Mouse (Mus musculus) myocyte (in vitro differentiated cells): ENCODE results near the gene Thsd7a. TPM values are rescaled to one million over a fixed set of nuclear protein-coding genes. Genes with fewer than 3 reads are reported as not detected.

Source experiments
- H3K27me3 ChIP-seq: one replicate; pipeline ENCODE4 v1.6.1; 2011; ENCODE audit not compliant: control insufficient read depth, insufficient read depth, insufficient read length
- H3K36me3 ChIP-seq: one replicate; pipeline ENCODE4 v1.6.1; 2011; ENCODE audit not compliant: control insufficient read depth, insufficient read depth
- H3K4me2 ChIP-seq: one replicate; pipeline ENCODE4 v1.6.1; 2011; ENCODE audit warnings: low read depth, control low read depth
- H3K4me3 ChIP-seq: one replicate; pipeline ENCODE4 v1.5.1; 2011; ENCODE audit warnings: mild to moderate bottlenecking, control low read depth, moderate library complexity
- H3K79me2 ChIP-seq: one replicate; pipeline ENCODE4 v1.6.1; 2011; ENCODE audit not compliant: control insufficient read depth, insufficient read depth
- H3ac ChIP-seq: one replicate; pipeline ENCODE4 v1.6.1; 2011; ENCODE audit not compliant: control insufficient read depth, insufficient read length
- CEBPB ChIP-seq: IDR thresholded peaks from 2 replicates; pipeline ENCODE4 v1.6.1; 2011; ENCODE audit warnings: mild to moderate bottlenecking, moderate library complexity; ENCODE audit not compliant: poor library complexity, insufficient read depth, severe bottlenecking
- E2F4 ChIP-seq: IDR thresholded peaks from one replicate; pipeline ENCODE4 v1.6.1; 2011; ENCODE audit warnings: mild to moderate bottlenecking, control low read depth, moderate library complexity; ENCODE audit not compliant: insufficient read depth
- MAX ChIP-seq: IDR thresholded peaks from one replicate; pipeline ENCODE4 v1.6.1; 2011; ENCODE audit warnings: low read depth, mild to moderate bottlenecking, control low read depth
- MYOD1 ChIP-seq, 3 experiments: IDR thresholded peaks; one replicate each; pipeline ENCODE4 v1.6.1; 2011; ENCODE audit warnings: control low read depth in 2 of 3, low read depth in 2 of 3, mild to moderate bottlenecking in 2 of 3, moderate library complexity in 1 of 3; ENCODE audit not compliant: insufficient read length in 2 of 3, control insufficient read depth in 1 of 3
- MYOG ChIP-seq, 3 experiments: IDR thresholded peaks; one replicate each; pipeline ENCODE4 v1.6.1; 2011; ENCODE audit warnings: control low read depth in 2 of 3, low read depth in 2 of 3, mild to moderate bottlenecking in 2 of 3; ENCODE audit not compliant: insufficient read length in 2 of 3, control insufficient read depth in 1 of 3, insufficient read depth in 1 of 3
- POLR2A ChIP-seq: IDR thresholded peaks from one replicate; pipeline ENCODE4 v1.6.1; 2011; ENCODE audit warnings: low read depth, mild to moderate bottlenecking, control low read depth, moderate library complexity; ENCODE audit not compliant: insufficient read length
- POLR2AphosphoS2 ChIP-seq: IDR thresholded peaks from one replicate; pipeline ENCODE4 v1.6.1; 2011; ENCODE audit warnings: low read depth, control low read depth; ENCODE audit not compliant: insufficient read length
- REST ChIP-seq: IDR thresholded peaks from one replicate; pipeline ENCODE4 v1.6.1; 2011; ENCODE audit warnings: mild to moderate bottlenecking, control low read depth, moderate library complexity; ENCODE audit not compliant: insufficient read depth, insufficient read length
- SRF ChIP-seq: IDR thresholded peaks from one replicate; pipeline ENCODE4 v1.6.1; 2011; ENCODE audit warnings: low read depth; ENCODE audit not compliant: control insufficient read depth, insufficient read length
- TCF12 ChIP-seq: IDR thresholded peaks from one replicate; pipeline ENCODE4 v1.6.1; 2011; ENCODE audit warnings: mild to moderate bottlenecking, control low read depth; ENCODE audit not compliant: poor library complexity, insufficient read depth, severe bottlenecking
- TCF3 ChIP-seq: IDR thresholded peaks from one replicate; pipeline ENCODE4 v1.6.1; 2011; ENCODE audit warnings: low read depth, control low read depth; ENCODE audit not compliant: insufficient read length
- USF1 ChIP-seq: IDR thresholded peaks from one replicate; pipeline ENCODE4 v1.6.1; 2011; ENCODE audit warnings: low read depth, mild to moderate bottlenecking, control low read depth, moderate library complexity
- polyA plus RNA-seq: library from polyadenylated mRNA; unstranded; fragments of >200 nt; fragmentation: generic; extraction: Trizol; gene quantifications from one replicate; pipeline ENCODE4 v1.2.1, GENCODE M21; 2012; ENCODE audit warnings: missing spikeins

Gene Thsd7a
- polyA plus RNA-seq, 1 experiment = 5.0 TPM

DNA sequence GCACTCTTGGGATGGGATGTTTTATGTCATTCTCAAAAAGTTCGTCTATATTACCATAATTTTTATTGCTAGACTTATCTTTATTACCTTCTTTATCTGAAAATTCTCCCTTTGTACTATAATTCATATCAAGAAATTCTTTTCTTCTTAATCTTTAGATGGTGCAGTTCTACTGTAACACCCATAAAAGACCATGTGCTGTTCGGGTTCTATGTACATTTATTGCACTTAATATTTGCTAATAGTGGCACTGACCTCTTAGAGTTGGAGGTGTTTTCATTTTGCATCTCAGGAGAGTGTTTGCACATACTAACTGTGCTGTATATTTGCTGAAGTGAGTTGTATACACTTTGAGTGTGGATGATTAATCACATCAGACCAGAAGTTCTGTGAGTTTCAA lies 23.6 kb upstream of the Thsd7a start:
- Histone ChIP-seq H3ac (no peak overlapping the region), H3K4me3 (no peak overlapping the region), H3K79me2 (no peaks in the 10 kb centered on the region), H3K27me3 (no peaks in the 10 kb centered on the region), H3K4me2 (no peak overlapping the region), H3K36me3 (no peaks in the 10 kb centered on the region)
- no peak for TF ChIP-seq MYOD1 (IDR thresholded peaks at IDR 0.05; ENCODE audit: control insufficient read depth in 1 of 3, insufficient read length in 2 of 3, low read depth in 2 of 3)
- no peak for TF ChIP-seq MAX
- TF ChIP-seq CEBPB = no peak
- no peak for TF ChIP-seq REST
- TF ChIP-seq TCF3 = no peak
- no peak for TF ChIP-seq TCF12
- no peak for TF ChIP-seq POLR2A
- TF ChIP-seq MYOG (IDR thresholded peaks at IDR 0.05; ENCODE audit: control insufficient read depth in 1 of 3, insufficient read depth in 1 of 3, insufficient read length in 2 of 3, low read depth in 2 of 3) = no peak
- TF ChIP-seq SRF = no peak
- TF ChIP-seq POLR2AphosphoS2 = no peak
- no peak for TF ChIP-seq USF1

DNA sequence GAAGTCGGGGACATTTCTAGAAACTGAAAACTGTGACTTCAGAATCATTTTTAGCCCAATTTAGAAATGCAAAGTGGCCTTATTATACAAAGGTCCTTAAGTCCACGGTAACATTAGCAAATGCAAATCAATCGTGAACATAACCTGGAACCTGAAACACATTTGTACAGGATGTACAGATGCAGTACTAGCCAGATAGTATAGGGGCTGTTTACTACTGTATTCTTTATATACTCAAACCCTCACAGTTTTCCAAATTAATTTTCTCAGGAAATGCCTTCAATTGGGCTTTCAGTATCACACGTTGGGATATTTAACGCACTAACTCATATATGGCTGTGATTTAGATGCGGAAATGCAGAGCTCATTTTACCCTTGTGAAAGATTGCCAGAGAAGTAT lies 16.0 kb upstream of the Thsd7a start:
- TF ChIP-seq POLR2AphosphoS2 = no peak
- TF ChIP-seq TCF12 = no peak
- TF ChIP-seq MAX = no peak
- TF ChIP-seq POLR2A = no peak
- TF ChIP-seq CEBPB = no peak
- TF ChIP-seq E2F4 = no peak
- TF ChIP-seq TCF3 = no peak
- no peak for TF ChIP-seq USF1
- no peak for TF ChIP-seq REST
- TF ChIP-seq MYOD1 (IDR thresholded peaks at IDR 0.05; ENCODE audit: control insufficient read depth in 1 of 3, insufficient read length in 2 of 3, low read depth in 2 of 3) = no peak
- no peak for TF ChIP-seq SRF
- TF ChIP-seq MYOG (IDR thresholded peaks at IDR 0.05; ENCODE audit: control insufficient read depth in 1 of 3, insufficient read depth in 1 of 3, insufficient read length in 2 of 3, low read depth in 2 of 3) = no peak

DNA sequence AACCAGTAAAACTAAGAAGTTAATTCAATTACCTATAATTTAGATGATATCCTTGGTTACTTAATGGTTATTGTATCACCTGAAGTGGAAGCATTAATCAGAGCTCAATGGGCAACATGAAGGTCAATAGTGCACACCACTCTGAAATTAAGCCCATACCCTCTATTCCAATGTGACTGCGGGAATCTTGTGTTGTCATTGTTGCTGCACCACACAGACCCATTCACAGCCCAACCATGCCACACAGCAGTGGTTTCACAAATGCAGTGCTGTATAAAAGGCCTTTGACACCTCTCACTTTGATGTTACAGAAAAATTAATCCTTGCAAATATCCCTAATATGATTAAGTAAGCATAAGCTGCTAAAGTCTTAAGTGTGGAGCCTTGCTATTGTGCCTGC lies 15.4 kb upstream of the Thsd7a start:
- no peaks in the 10 kb centered on the region for H3K79me2 ChIP-seq
- H3ac ChIP-seq = no peak overlapping the region
- H3K4me2 ChIP-seq = no peak overlapping the region
- H3K27me3 ChIP-seq = no peaks in the 10 kb centered on the region
- no peak for TF ChIP-seq MYOD1 (IDR thresholded peaks at IDR 0.05; ENCODE audit: control insufficient read depth in 1 of 3, insufficient read length in 2 of 3, low read depth in 2 of 3)
- TF ChIP-seq SRF = no peak
- TF ChIP-seq USF1 = no peak
- no peak for TF ChIP-seq POLR2A
- TF ChIP-seq CEBPB = no peak
- no peak for TF ChIP-seq TCF3
- TF ChIP-seq TCF12 = no peak
- no peak for TF ChIP-seq E2F4
- no peaks in the 10 kb centered on the region for H3K36me3 ChIP-seq
- no peak overlapping the region for H3K4me3 ChIP-seq

More for the DNA sequence above, 16.0 kb upstream of the Thsd7a start:
- Histone ChIP-seq H3K4me3 (no peak overlapping the region), H3K79me2 (no peaks in the 10 kb centered on the region), H3K36me3 (no peaks in the 10 kb centered on the region), H3ac (no peak overlapping the region), H3K4me2 (no peak overlapping the region), H3K27me3 (no peaks in the 10 kb centered on the region)

DNA sequence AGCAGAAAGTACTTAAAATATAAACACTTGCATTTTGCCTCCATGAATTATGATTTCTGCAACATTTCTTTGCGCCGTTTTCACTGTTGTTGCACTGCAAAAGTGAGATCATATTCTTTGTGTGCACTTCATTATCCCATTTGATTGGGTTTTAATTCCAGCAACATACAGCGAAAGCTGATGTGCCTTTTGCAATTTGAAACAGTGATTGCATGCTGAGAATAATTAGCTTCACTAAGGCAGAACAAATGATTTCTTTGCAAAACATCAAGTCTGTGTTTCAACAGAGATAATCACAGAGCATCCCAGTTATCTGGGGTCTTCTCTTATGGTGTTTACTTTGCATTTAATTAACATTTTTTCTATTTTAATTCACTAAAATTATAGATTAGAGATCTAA lies 14.6 kb upstream of the Thsd7a start:
- H3K27me3 ChIP-seq = no peaks in the 10 kb centered on the region
- H3K36me3 ChIP-seq = no peaks in the 10 kb centered on the region
- no peaks in the 10 kb centered on the region for H3K79me2 ChIP-seq
- TF ChIP-seq E2F4 = no peak
- TF ChIP-seq MYOD1 (IDR thresholded peaks at IDR 0.05; ENCODE audit: control insufficient read depth in 1 of 3, insufficient read length in 2 of 3, low read depth in 2 of 3) = no peak
- TF ChIP-seq POLR2AphosphoS2 = no peak
- TF ChIP-seq REST = no peak
- no peak for TF ChIP-seq SRF
- TF ChIP-seq TCF3 = no peak
- no peak overlapping the region for H3K4me3 ChIP-seq
- no peak overlapping the region for H3ac ChIP-seq
- no peak overlapping the region for H3K4me2 ChIP-seq

DNA sequence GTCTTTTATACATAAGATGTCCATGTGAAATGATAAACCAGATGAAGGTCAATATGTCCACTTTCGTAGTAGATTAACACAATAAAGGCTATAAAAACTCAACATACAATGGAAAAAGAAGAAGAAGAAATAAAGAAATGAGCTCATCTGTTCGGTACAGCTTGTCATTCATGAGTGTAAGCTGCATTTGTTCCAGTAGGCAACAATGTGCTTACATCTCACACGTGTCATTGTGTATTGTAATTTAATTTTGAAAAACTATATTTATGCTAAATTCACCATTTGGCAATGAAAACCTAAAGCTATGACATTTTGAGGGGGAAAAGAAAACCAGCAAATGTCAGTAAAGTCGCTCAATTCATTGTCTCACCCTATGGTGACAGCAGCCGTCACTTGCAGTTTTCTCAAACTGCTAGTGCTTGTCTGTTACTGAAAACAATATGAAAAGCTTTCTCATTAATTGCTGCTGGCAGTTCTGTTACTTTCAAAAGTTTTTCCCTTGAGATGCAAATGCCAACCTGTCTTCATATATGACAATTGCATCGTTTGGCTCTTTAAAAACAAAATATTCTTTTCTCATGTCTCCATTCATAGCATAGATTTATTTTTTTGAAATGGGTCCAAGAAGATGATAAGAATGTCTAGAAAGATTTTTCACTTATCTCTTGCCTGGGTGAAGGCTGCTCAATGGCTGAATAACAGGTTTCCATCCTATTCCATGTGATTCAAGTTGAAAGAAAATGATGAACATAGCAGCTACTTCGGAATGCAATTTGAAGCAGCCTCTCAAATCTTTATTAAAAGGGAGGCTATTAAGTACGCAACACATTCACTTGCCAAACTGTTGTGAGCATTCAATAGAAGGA lies 10.4 kb upstream of the Thsd7a start:
- H3ac ChIP-seq = no peak overlapping the region
- no peaks in the 10 kb centered on the region for H3K27me3 ChIP-seq
- no peak overlapping the region for H3K4me3 ChIP-seq
- TF ChIP-seq MYOD1 (IDR thresholded peaks at IDR 0.05; ENCODE audit: control insufficient read depth in 1 of 3, insufficient read length in 2 of 3, low read depth in 2 of 3) = no peak
- TF ChIP-seq TCF12 = no peak
- no peak for TF ChIP-seq POLR2AphosphoS2
- no peak for TF ChIP-seq MAX
- no peak for TF ChIP-seq USF1
- TF ChIP-seq POLR2A = no peak
- TF ChIP-seq E2F4 = no peak
- TF ChIP-seq REST = no peak
- no peak for TF ChIP-seq CEBPB
- no peak for TF ChIP-seq TCF3
- no peak for TF ChIP-seq MYOG (IDR thresholded peaks at IDR 0.05; ENCODE audit: control insufficient read depth in 1 of 3, insufficient read depth in 1 of 3, insufficient read length in 2 of 3, low read depth in 2 of 3)
- TF ChIP-seq SRF = no peak
- H3K79me2 ChIP-seq = no peaks in the 10 kb centered on the region
- no peak overlapping the region for H3K4me2 ChIP-seq
- no peaks in the 10 kb centered on the region for H3K36me3 ChIP-seq
